Mouse (Mus musculus): Measurements from ENCODE around the gene Arid4b.

Arid4b gene

DNA sequence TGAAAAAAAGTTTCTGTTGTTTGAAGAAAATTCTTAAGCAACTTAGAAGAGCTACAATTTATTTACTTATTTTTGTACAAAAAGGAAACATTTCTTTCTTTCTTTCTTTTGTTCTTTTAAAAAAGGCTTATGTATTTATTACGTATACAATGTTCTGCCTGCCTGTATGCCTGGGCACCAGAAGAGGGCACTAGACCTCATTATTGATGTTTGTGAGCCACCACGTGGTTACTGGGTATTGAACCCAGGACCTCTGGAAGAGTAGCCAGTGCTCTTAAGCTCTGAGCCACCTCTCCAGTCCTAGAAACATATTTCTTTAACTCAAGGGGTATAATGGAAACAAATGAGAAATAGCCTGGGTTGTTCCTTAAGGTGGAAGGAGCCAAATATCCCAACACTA lies 182.9 kb downstream of the Arid4b start:
- in situ Hi-C loops (cut with MboI, MseI): no loop called here
